Mouse (Mus musculus): ENCODE results near the gene Ube2j2.
A peak's percentile ranks its signal among the peaks of the same experiment; 100 is the strongest.

Ube2j2 gene

DNA sequence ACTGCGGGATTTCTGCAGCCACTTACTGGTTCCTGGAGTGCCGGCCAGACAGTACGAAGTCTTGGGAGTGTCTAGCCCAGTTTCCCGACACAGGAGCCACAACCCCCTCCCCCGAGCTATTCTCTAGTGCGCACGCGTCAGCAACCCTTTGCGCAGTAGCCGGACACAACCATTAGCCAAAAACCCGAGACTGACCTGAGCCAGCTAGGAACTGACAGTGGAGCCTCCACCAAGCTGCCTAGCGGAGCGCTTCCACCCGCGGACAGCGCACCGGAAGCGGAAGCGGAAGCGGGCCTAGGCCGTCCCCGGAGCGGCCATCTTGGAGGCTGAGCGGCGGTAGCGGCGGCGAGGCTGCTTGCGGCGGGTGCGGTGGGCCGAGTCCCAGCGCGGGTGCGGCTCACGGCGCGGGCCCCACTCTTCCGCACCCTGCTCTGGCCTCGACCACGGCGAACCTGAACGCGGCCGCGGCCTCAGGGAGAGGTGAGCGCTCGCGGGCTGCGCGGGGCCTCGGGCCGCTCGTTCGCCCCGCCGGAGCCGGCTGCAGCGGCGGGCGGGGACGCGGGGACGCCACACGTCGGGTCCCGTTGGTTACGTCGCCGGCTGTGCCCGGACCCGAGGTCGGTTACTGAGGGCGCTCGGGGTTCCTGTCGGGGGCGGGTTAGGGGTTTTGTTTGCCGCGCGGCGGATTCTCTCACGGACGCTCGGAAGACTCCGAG lies at the start of gene Ube2j2:
Gene Ube2j2 (plus strand): TSS at position 298 of the 716 bp plus-strand sequence.
- DNase-seq (ENCODE audit: low spot score) = peak; percentile 97

GRCm38 (mm10) chr4:155894311-155894881 lies 49.2 kb upstream of the Ube2j2 start:
- peak; percentile 48 for DNase-seq (ENCODE audit: low spot score)

- no peak for DNase-seq (ENCODE audit: low spot score)
Observed at GRCm38 (mm10) chr4:155895216-155895615, 48.4 kb upstream of the Ube2j2 start.

GRCm38 (mm10) chr4:155895826-155896225 lies 47.8 kb upstream of the Ube2j2 start:
- DNase-seq (ENCODE audit: low spot score) = no peak

GRCm38 (mm10) chr4:155896461-155896860 lies 47.2 kb upstream of the Ube2j2 start:
- DNase-seq (ENCODE audit: low spot score) = no peak

DNA sequence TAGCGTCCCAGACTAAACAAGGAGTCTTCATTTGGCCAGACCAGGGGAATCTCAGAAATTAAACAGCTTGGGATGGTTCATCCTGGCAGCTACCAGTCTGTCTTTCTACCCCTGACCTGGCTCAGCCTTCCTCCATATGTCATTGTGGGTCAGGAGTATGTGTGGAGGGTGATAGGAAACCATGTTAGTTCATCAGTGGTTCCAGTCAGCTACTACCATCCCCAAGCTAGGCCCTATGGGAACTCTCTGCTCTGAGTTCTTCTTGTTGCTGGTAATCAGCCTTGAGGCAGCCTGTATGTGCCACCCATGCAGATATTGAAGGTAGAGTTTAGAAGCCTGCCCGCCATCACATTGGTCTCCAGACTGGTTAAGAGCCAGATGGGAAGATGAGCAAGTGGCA lies 45.3 kb upstream of the Ube2j2 start:
- no peak for DNase-seq (ENCODE audit: low spot score)

GRCm38 (mm10) chr4:155899355-155899754 lies 44.3 kb upstream of the Ube2j2 start:
- no peak for DNase-seq (ENCODE audit: low spot score)

GRCm38 (mm10) chr4:155901205-155901604 lies 42.4 kb upstream of the Ube2j2 start:
- no peak for DNase-seq (ENCODE audit: low spot score)

GRCm38 (mm10) chr4:155903246-155903645 lies 40.4 kb upstream of the Ube2j2 start:
- no peak for DNase-seq (ENCODE audit: low spot score)

- no peak for DNase-seq (ENCODE audit: low spot score)
Observed at GRCm38 (mm10) chr4:155904318-155905102, 39.1 kb upstream of the Ube2j2 start.

DNA sequence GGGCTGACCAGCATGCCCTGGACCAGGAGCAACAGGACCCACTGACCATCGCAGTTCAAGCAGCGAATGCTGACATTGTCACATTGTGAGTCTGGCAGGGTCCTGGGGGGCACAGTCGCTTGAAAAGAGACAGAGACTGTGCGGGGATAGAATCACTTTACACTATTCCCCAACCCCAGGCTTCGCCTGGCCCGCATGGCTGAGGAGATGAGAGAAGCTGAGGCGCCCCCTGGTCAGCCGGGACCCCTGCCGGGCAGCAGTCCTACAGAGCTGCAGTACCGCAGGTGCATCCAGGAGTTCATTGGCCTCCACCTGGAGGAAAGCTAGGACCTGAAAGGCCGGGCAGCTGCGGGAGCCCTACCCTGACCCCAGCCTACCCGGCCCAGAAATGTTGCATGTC lies 38.0 kb upstream of the Ube2j2 start:
- DNase-seq (ENCODE audit: low spot score) = no peak

DNA sequence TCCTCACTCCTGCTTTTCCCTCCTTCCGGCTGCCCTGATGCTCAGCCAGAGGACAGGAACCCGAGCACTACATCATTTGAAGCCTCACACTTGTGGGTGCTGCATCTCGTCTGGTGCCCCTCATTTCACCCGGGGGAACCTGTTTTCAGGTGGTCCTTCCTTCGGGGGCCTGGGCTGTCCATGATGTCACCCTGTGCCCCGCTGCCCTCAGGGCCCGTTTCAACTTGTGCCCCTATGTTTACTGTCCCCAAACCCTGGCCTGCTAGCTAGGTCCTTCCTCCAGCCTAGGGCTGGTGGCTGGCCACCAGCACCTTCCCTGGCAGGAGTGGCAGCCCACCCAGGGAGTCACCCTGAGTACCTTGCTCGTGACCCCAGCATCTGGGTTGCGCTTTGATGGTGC lies 37.5 kb upstream of the Ube2j2 start:
- no peak for DNase-seq (ENCODE audit: low spot score)

DNA sequence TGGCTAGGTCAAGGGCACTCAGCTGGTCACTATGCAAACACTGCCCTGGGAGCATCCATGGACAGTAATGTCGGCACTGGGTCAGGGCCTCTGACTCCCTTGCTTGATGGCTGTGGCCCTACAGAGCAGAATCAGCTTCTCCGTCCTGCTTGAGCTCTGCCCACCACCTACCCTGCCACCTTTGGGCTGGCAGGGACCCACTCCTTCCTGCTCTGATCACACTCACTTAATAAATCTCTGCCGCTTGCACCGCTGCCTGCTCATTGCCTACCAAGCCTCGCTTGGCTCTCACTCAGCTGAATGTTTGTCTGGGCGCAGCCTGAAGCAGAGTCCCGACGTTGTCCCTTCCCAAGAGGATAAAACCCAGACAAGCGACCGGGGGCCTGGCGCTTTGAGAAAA lies 36.6 kb upstream of the Ube2j2 start:
- DNase-seq (ENCODE audit: low spot score) = no peak

DNA sequence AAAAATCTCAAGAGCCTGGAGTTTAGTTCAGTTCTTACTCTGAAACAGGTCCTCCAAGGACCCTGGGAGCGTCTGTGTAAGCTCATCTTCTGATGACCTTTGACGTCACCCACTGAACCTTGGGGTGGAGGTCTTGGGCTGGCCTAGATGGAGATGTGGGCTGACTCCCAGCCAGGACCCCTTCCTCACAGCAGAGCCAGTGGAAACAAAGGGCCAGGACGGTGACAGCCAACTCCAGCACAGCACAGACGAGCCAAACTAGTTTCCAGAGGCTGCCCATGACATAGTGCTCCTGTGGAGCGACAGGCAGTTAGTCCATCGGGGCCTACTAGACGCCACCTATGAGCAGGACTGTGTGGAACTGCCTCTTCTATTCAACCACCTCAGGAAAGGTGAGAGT lies 35.4 kb upstream of the Ube2j2 start:
- DNase-seq (ENCODE audit: low spot score) = no peak

- DNase-seq (ENCODE audit: low spot score) = no peak
Observed at GRCm38 (mm10) chr4:155908751-155909150, 34.9 kb upstream of the Ube2j2 start.

DNA sequence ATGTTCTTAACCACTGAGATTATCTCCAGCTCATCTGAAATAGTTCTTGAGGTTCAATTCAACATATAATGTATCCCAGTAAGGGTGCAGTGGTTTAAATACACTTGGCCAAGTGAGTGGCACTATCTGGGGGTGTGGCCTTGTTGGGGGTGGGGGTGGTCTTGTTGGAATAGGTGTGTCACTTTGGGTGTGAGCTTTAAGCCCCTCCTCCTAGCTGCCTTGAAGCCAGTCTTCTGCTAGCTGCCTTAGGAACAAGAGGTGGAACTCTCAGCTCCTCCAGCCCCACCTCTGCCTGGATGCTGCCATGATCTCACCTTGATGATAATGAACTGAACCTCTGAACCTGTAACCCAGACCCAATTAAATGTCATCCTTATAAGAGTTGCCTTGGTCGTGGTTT lies 11.6 kb upstream of the Ube2j2 start:
- DNase-seq (ENCODE audit: low spot score) = no peak

DNA sequence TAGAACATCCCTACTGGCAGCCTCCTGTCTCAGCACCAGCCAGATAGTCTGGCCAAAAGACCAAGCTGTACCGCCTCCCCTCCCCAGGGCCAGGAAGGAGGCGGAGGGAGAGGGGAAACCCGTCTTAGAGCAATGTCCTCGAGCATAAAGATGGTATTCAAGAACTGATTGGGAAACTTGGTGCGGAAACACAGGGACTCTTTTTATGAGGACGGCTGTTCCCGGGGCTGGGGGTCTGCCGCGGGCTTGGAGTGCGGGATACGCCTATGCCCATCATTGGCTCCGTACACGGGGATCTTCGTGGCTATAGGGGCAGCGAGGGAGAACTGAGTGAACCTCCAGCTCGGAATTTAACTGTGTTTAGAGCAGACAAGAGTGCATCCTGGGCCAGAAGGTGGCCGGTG lies 580 bp upstream of the Ube2j2 start:
- peak; percentile 24 for DNase-seq (ENCODE audit: low spot score)

GRCm38 (mm10) chr4:155944271-155944670 lies 640 bp downstream of the Ube2j2 start:
- no peak for DNase-seq (ENCODE audit: low spot score)

DNA sequence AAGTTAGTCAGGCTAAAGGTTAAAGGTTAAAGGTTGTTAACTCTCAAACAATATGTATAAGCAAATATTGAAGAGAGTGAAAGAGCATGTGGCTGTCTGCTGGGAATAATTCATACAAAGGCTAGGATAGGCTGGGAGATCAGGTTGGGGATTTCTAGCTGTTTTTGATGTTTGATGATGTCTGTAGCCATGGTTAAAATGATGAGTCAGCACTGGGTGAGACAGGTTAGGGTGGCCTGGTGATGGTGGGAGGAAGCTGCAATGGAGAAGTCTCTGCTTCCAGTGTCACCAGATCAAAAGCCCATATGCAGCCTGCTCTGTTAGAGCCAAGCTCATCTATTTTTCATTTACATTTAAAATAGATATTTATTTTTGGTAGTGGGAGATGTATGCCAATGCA lies 3.5 kb downstream of the Ube2j2 start:
- no peak for DNase-seq (ENCODE audit: low spot score)

GRCm38 (mm10) chr4:155955491-155955890 lies 11.9 kb downstream of the Ube2j2 start:
- no peak for DNase-seq (ENCODE audit: low spot score)

DNA sequence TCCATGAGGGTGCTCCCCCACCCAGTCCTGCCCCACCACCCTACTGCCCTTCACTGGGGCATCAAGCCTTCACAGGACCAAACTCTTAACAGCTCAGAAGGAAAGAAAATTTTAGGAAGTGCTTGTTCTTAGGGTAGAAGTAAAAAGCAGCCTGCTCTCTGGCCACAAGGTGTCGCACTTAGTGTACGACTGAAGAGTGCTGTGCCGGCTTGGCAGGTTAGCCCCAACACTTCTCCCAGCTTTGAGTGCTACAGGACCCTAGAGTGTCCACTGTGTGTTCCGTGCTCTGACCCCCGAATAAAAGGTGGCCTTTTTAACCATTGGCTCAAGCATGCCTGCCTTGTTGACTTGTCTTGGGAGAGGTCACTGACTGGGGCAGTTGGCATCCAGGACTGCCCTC lies 15.6 kb downstream of the Ube2j2 start:
- DNase-seq (ENCODE audit: low spot score) = peak; percentile 60

GRCm38 (mm10) chr4:155962167-155962971 lies 18.7 kb downstream of the Ube2j2 start, which contains the start of gene C1qtnf12:
C1qtnf12 (plus strand) TSS chr4:155962318.
- no peak for DNase-seq (ENCODE audit: low spot score)
